In genomic region chr14:20658902-20659301, GRCm38 (mm10) we compare ENCODE assay signal across 21 mouse cellular contexts. TPM values are rescaled to one million over a fixed set of nuclear protein-coding genes. Genes with fewer than 3 reads are reported as not detected.
A peak's percentile ranks its signal among the peaks of the same experiment; 100 is the strongest.
DNase-seq lines count a peak whose midpoint lies in the region; ATAC-seq and TF ChIP-seq lines count a peak whose summit lies in the region.
"Had no signal": no experiment of that assay in that cellular context is flagged by ENCODE, and none has a peak within 500 bp of the region (broad histone marks: within the 10 kb centered on the region; RNA-seq: fewer than 3 reads in every experiment).

No protein-coding gene starts in this region.

- H3K79me2 ChIP-seq in myocyte (ENCODE audit: control insufficient read depth, insufficient read depth) = peaks cover 17% of the 10 kb centered on the region

- no peak for DNase-seq in gastrocnemius, adult 2 months
- DNase-seq in gastrocnemius, postnatal 4 days (ENCODE audit: low spot score in 2 of 2) = no peak
- DNase-seq in heart, adult 18-20 months = no peak
- DNase-seq in heart, adult 8-10 months (ENCODE audit: low spot score) = no peak
- DNase-seq: adrenal gland, adult 8-10 months; cerebellum, adult 11-12 months had no signal

- peaks cover 56% of the 10 kb centered on the region for H3K4me1 ChIP-seq in heart, embryonic 12.5 days (replicated peaks)
- H3K4me1 ChIP-seq in heart, embryonic 15.5 days (replicated peaks) = peaks cover 44% of the 10 kb centered on the region

- no peaks in the 10 kb centered on the region for H3K27me3 ChIP-seq in heart, embryonic 12.5 days (replicated peaks)
- H3K27me3 ChIP-seq in heart, embryonic 15.5 days = no peaks in the 10 kb centered on the region
- H3K27me3 ChIP-seq in myocyte (ENCODE audit: control insufficient read depth, insufficient read depth, insufficient read length) = no peaks in the 10 kb centered on the region
- H3K27me3 ChIP-seq: embryonic facial prominence, embryonic 12.5 days; Patski had no signal

- peak; percentile 42 for TF ChIP-seq POLR2A in myocyte (IDR thresholded peaks at IDR 0.05; ENCODE audit: insufficient read length, low read depth)

- 69% methylated on average over 6 of the region's 6 CpGs for WGBS in heart, embryonic 12.5 days
- WGBS in heart, embryonic 15.5 days = 76% methylated on average over 6 of the region's 6 CpGs

- TF ChIP-seq CTCF in gastrocnemius, adult 2 months (IDR thresholded peaks at IDR 0.05) = no peak

- H3ac ChIP-seq in myocyte (ENCODE audit: control insufficient read depth, insufficient read length) = no peak overlapping the region

- H3K9me3 ChIP-seq in heart, embryonic 12.5 days (replicated peaks) = no peaks in the 10 kb centered on the region
- H3K9me3 ChIP-seq in heart, embryonic 15.5 days (replicated peaks) = no peaks in the 10 kb centered on the region
- H3K9me3 ChIP-seq: embryonic facial prominence, embryonic 10.5 days; embryonic facial prominence, embryonic 12.5 days; forebrain, embryonic 13.5 days; G1E had no signal

- peaks cover 22% of the 10 kb centered on the region; the same call in 1 of the 2 replicates for H3K36me3 ChIP-seq in heart, embryonic 12.5 days
- no peaks in the 10 kb centered on the region for H3K36me3 ChIP-seq in heart, embryonic 15.5 days
- no peaks in the 10 kb centered on the region for H3K36me3 ChIP-seq in myocyte (ENCODE audit: control insufficient read depth, insufficient read depth)
- H3K36me3 ChIP-seq: embryonic facial prominence, embryonic 10.5 days; embryonic facial prominence, embryonic 12.5 days; G1E had no signal

- no peak overlapping the region for H3K4me3 ChIP-seq in gastrocnemius, adult 2 months
- H3K4me3 ChIP-seq in heart, embryonic 12.5 days = no peak overlapping the region
- no peak overlapping the region for H3K4me3 ChIP-seq in heart, embryonic 15.5 days
- no peak overlapping the region for H3K4me3 ChIP-seq in myocyte
- H3K4me3 ChIP-seq: embryonic facial prominence, embryonic 10.5 days; embryonic facial prominence, embryonic 12.5 days; forebrain, embryonic 13.5 days had no signal

- ATAC-seq in heart, embryonic 12.5 days (ENCODE audit: insufficient number of reproducible peaks, low FRiP score) = no peak
- no peak for ATAC-seq in heart, embryonic 15.5 days (replicated peaks; ENCODE audit: insufficient number of reproducible peaks, insufficient read depth, low FRiP score, low read depth)
- ATAC-seq: activated CD4-positive, CD25-positive, alpha-beta regulatory T cell, adult 4 months; forebrain, embryonic 13.5 days; Patski had no signal

- intact Hi-C loops in gastrocnemius, adult 2 months (cut with DNase I) = loop anchor here (1.0 to 5.0 kb wide), 2 partner anchors 83 to 267 kb away; partner anchors contain the start of gene Mrps16

- H3K9ac ChIP-seq in heart, embryonic 12.5 days = no peak overlapping the region
- H3K9ac ChIP-seq in heart, embryonic 15.5 days = 0 out of 2 replicates have a peak overlapping the region, but pooled peaks have one; percentile 83
- H3K9ac ChIP-seq: embryonic facial prominence, embryonic 12.5 days; forebrain, embryonic 13.5 days had no signal

- H3K4me2 ChIP-seq in heart, embryonic 12.5 days = no peak overlapping the region
- H3K4me2 ChIP-seq in heart, embryonic 15.5 days = no peak overlapping the region
- H3K4me2 ChIP-seq in myocyte (ENCODE audit: low read depth) = no peak overlapping the region
- H3K4me2 ChIP-seq: embryonic facial prominence, embryonic 12.5 days; forebrain, embryonic 13.5 days had no signal

- H3K27ac ChIP-seq in gastrocnemius, adult 2 months = peak overlapping the region; percentile 94
- peak overlapping the region; percentile 99 for H3K27ac ChIP-seq in heart, embryonic 12.5 days (ENCODE audit: poor library complexity, severe bottlenecking)
- H3K27ac ChIP-seq in heart, embryonic 15.5 days = peak overlapping the region; percentile 94
- H3K27ac ChIP-seq: embryonic facial prominence, embryonic 10.5 days; embryonic facial prominence, embryonic 12.5 days; forebrain, embryonic 13.5 days had no signal

TF ChIP-seq in myocyte, 11 proteins besides CTCF, POLR2A, EP300 and RAD21:
- TF ChIP-seq TCF12 (IDR thresholded peaks at IDR 0.05; ENCODE audit: insufficient read depth, poor library complexity, severe bottlenecking) (no peak), POLR2AphosphoS2 (IDR thresholded peaks at IDR 0.05; ENCODE audit: insufficient read length, low read depth) (peak; percentile 96)

RNA-seq across cellular contexts. Expression of gene Myoz1, which starts 2.6 kb away (rescaled TPM):
- 1,000 to 10,000 TPM; 2,377 to 3,782 TPM for total RNA-seq in gastrocnemius, adult 2 months (2021)
- 1,000 to 10,000 TPM; 1,287 to 1,360 TPM for total RNA-seq in gastrocnemius, postnatal 4 days (2021)
- polyA plus RNA-seq in heart, embryonic 12.5 days (2016; fragmentation: Nextera tagmentation; extraction: Ambion mirVana) = 19.2 and 19.7 TPM in 2 replicates
- total RNA-seq in heart, adult 18-20 months (2021) = under 1 TPM; 0.35 to 0.54 TPM
- polyA plus RNA-seq in heart, embryonic 15.5 days (2015; fragmentation: Nextera tagmentation; extraction: Ambion mirVana) = 10.2 and 11.6 TPM in 2 replicates
- 1 to 10 TPM; 1.1 to 1.6 (median 1.4) TPM for total RNA-seq in heart, adult 8-10 months (2022)
- 8.6 TPM for polyA plus RNA-seq in myocyte (2012; fragmentation: generic; extraction: Trizol)
- total RNA-seq: adrenal gland, postnatal 14 days; adrenal gland, postnatal 36 days; G1E had no signal
- polyA plus RNA-seq: activated CD4-positive, CD25-positive, alpha-beta regulatory T cell, adult 4 months; CD4-positive, CD25-positive, alpha-beta regulatory T cell, adult 4 months; cerebellum, adult 2 months; cortical plate, adult 2 months; forebrain, embryonic 11.5 days; forebrain, embryonic 13.5 days; G1E; Patski had no signal

RNA-seq across cellular contexts. Expression of gene Synpo2l, which starts 9.3 kb away (rescaled TPM):
- total RNA-seq in gastrocnemius, adult 2 months (2021) = 100 to 1,000 TPM; 142 to 187 TPM
- 100 to 1,000 TPM; 274 to 291 TPM for total RNA-seq in gastrocnemius, postnatal 4 days (2021)
- 181 and 191 TPM in 2 replicates for polyA plus RNA-seq in heart, embryonic 12.5 days (2016; fragmentation: Nextera tagmentation; extraction: Ambion mirVana)
- 10 to 100 TPM; 87.3 to 87.9 TPM for total RNA-seq in heart, adult 18-20 months (2021)
- 167 and 174 TPM in 2 replicates for polyA plus RNA-seq in heart, embryonic 15.5 days (2015; fragmentation: Nextera tagmentation; extraction: Ambion mirVana)
- total RNA-seq in heart, adult 8-10 months (2022) = 100 to 1,000 TPM; 120 to 148 (median 126) TPM
- polyA plus RNA-seq in myocyte (2012; fragmentation: generic; extraction: Trizol) = 165 TPM
- polyA plus RNA-seq: activated CD4-positive, CD25-positive, alpha-beta regulatory T cell, adult 4 months; CD4-positive, CD25-positive, alpha-beta regulatory T cell, adult 4 months had no signal

RNA-seq across cellular contexts. Expression of gene Sec24c, which starts 15.2 kb away (rescaled TPM):
- 10 to 100 TPM; 73.8 to 76.3 TPM for total RNA-seq in gastrocnemius, adult 2 months (2021)
- total RNA-seq in gastrocnemius, postnatal 4 days (2021) = 10 to 100 TPM; 95.4 to 97.9 TPM
- polyA plus RNA-seq in heart, embryonic 12.5 days (2016; fragmentation: Nextera tagmentation; extraction: Ambion mirVana) = 93.4 and 97.4 TPM in 2 replicates
- 10 to 100 TPM; 95.8 to 97.9 TPM for total RNA-seq in heart, adult 18-20 months (2021)
- polyA plus RNA-seq in heart, embryonic 15.5 days (2015; fragmentation: Nextera tagmentation; extraction: Ambion mirVana) = 57.3 and 82.4 TPM in 2 replicates
- 100 to 1,000 TPM in 3 of 4 experiments, 10 to 100 TPM in 1; 97.9 to 110 (median 103) TPM for total RNA-seq in heart, adult 8-10 months (2022)
- 68.6 TPM for polyA plus RNA-seq in myocyte (2012; fragmentation: generic; extraction: Trizol)

RNA-seq across cellular contexts. Expression of gene Usp54, which starts 18.0 kb away (rescaled TPM):
- 1 to 10 TPM; 4.9 to 6.3 TPM for total RNA-seq in gastrocnemius, adult 2 months (2021)
- total RNA-seq in gastrocnemius, postnatal 4 days (2021) = 10 to 100 TPM; 12.6 to 14.3 TPM
- polyA plus RNA-seq in heart, embryonic 12.5 days (2016; fragmentation: Nextera tagmentation; extraction: Ambion mirVana) = 7.4 and 7.7 TPM in 2 replicates
- 10 to 100 TPM; 12.0 to 14.4 TPM for total RNA-seq in heart, adult 18-20 months (2021)
- polyA plus RNA-seq in heart, embryonic 15.5 days (2015; fragmentation: Nextera tagmentation; extraction: Ambion mirVana) = 4.0 and 4.8 TPM in 2 replicates
- total RNA-seq in heart, adult 8-10 months (2022) = 10 to 100 TPM; 11.3 to 26.0 (median 18.6) TPM
- polyA plus RNA-seq in myocyte (2012; fragmentation: generic; extraction: Trizol) = 2.6 TPM

RNA-seq across cellular contexts. Expression of gene Fut11, which starts 35.9 kb away (rescaled TPM):
- 1 to 10 TPM; 1.9 to 3.3 TPM for total RNA-seq in gastrocnemius, adult 2 months (2021)
- 10 to 100 TPM; 16.0 to 16.4 TPM for total RNA-seq in gastrocnemius, postnatal 4 days (2021)
- 20.4 and 21.2 TPM in 2 replicates for polyA plus RNA-seq in heart, embryonic 12.5 days (2016; fragmentation: Nextera tagmentation; extraction: Ambion mirVana)
- 1 to 10 TPM; 4.6 to 6.1 TPM for total RNA-seq in heart, adult 18-20 months (2021)
- polyA plus RNA-seq in heart, embryonic 15.5 days (2015; fragmentation: Nextera tagmentation; extraction: Ambion mirVana) = 19.0 and 23.9 TPM in 2 replicates
- 1 to 10 TPM; 4.2 to 4.9 (median 4.6) TPM for total RNA-seq in heart, adult 8-10 months (2022)
- 7.2 TPM for polyA plus RNA-seq in myocyte (2012; fragmentation: generic; extraction: Trizol)

Comparison
In these comparisons a context has a peak if more than half of its experiments do, and no peak if none do; other contexts are left out.
1. RNA of gene Myoz1, which starts 2.6 kb away (total RNA-seq): 2,377 to 3,782 TPM in gastrocnemius, adult 2 months and 1,287 to 1,360 TPM in gastrocnemius, postnatal 4 days; 1.1 to 1.6 TPM in heart, adult 8-10 months and 0.35 to 0.54 TPM in heart, adult 18-20 months; every median in the first group is over 100 times any median in the second.
2. Peak in every context shown above with its lines, with median percentiles within 50 percentile points of each other: H3K27ac ChIP-seq.